Mouse (Mus musculus) embryo, embryonic 11.5 days (tissue): ENCODE results near the gene Olfr610.
"Not testable (repeated sequence)": the region's sequence is repeated elsewhere in the genome, so short reads cannot be mapped to it uniquely, and the experiment has no call there.

Source experiments
- DNase-seq: peaks from one replicate; pipeline ENCODE4 v3.0.0-alpha.2; 2012; ENCODE audit warnings: low read depth, low spot score

The Olfr610 gene

GRCm38 (mm10) chr7:103512022-103512421 lies at the start of gene Olfr610:
Gene Olfr610 (minus strand): TSS chr7:103512122.
- no peak for DNase-seq

- DNase-seq = no peak
Observed at GRCm38 (mm10) chr7:103555779-103556178, 43.9 kb upstream of the Olfr610 start, which contains the start of gene Olfr615. Gene Olfr615 (plus strand): TSS chr7:103556079.

- DNase-seq = no peak
Observed at GRCm38 (mm10) chr7:103547774-103548173, 35.9 kb upstream of the Olfr610 start, which contains the start of gene Olfr613. Gene Olfr613 (plus strand): TSS chr7:103548074.

GRCm38 (mm10) chr7:103542617-103543016 lies 30.7 kb upstream of the Olfr610 start, which contains the start of gene Olfr612:
Gene Olfr612 (minus strand): TSS chr7:103542717.
- not testable (repeated sequence) for DNase-seq

DNA sequence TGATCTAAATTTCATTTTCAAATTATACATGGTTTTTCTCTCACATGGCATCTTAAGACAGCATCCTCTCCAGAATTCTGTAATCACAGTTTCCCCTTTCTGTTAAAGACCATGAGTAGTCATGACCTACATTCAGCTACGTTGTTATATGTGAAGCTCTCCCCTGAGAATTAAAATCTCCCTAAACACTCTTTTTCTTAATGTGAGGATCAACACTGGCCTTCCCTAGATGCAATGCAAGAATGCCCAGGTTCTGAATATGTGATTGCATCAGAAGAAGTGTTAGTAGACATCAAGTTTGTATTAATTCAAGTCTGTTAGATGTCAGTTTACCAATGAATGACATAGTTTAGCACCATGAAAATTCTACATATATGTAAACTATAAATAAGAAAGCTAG lies 8.8 kb upstream of the Olfr610 start, which contains the start of gene Olfr611:
Gene Olfr611, minus strand, starts transcription at position 101 of the 400 bp plus-strand sequence.
- not testable (repeated sequence) for DNase-seq

DNA sequence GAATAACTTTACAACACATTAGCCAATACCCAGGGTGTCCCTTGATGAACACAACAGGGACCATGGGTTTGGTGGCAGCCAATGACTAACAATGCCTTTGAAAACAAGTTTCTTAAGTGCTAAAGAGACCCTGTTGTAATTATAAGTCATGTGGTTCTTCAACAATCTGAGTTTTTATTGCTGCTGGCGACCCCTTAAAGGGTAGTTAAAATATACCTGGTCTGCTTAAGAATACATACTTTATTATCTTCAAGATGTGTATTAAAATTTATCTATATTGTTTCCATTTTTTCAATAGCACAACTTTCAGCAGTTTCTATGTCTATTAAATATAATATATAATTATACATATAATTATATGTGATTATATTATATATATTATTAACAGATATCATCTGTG lies 14.0 kb downstream of the Olfr610 start, which contains the start of gene Olfr609:
Gene Olfr609, minus strand, starts transcription at position 101 of the 400 bp plus-strand sequence.
- DNase-seq = no peak

DNA sequence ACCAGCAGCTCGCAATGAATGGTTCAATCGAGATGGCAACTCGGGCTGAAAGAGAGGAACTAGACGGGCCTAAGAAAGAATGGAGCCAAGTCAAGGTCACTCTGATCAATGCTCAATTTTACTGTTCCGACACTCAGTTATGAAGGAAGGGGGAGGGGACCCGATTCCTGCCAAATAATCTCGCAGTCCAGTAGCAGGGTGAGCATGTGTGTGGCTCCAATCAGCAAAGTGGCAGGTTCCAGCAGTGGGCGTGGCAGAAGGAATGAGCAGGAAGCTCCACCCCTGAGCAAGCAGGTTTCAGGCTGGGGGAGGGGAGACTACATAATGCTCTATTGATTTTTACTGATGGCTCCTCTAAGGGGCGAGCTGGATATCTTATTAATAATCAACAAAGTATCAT lies 34.8 kb downstream of the Olfr610 start:
- DNase-seq = not testable (repeated sequence)

DNA sequence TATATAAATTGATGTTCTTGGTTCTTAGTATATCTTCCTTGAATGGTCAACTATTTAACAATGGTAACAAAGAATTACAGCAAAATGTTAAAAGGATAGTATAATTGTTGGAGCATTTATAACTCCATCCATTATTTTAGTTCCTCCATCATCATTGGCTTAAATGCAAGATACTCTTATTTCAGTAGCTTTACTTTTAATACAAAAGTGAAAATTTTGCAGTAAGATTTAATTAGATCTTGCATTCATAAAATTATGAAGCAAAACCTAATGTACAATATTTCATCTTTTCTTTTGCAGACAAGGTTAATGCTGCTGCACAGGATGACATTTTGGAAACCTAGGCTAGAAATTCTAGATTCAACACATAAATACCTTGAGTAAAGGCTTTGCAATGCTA lies 42.3 kb downstream of the Olfr610 start, which contains the start of gene Olfr608:
Gene Olfr608, plus strand, starts transcription at position 301 of the 400 bp plus-strand sequence.
- no peak for DNase-seq

DNA sequence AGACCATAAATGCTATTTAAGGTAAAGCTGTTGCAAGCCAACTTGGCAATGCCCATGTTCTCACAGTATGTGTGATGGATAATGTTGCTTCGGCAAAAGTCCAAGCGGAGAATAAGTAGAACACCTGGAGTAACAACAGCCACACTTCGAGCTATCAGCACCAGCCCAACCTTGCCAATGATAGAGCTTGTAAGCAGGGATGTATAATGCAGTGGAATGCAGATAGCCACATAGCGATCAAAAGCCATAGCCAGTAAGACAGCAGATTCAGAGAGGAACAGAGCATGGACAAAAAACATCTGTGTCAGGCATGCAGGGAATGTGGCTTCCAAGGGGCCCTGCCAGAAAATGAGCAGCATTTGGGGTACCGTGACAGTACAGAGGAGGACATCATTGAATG lies 51.3 kb downstream of the Olfr610 start:
- DNase-seq = no peak
